Mouse (Mus musculus) stomach, embryonic 16.5 days (tissue): Measurements from ENCODE around the gene F830045P16Rik. TPM values are rescaled to one million over a fixed set of nuclear protein-coding genes. Genes with fewer than 3 reads are reported as not detected.
"Not testable (repeated sequence)": the region's sequence is repeated elsewhere in the genome, so short reads cannot be mapped to it uniquely, and the experiment has no call there.

Experiments used
- ATAC-seq: fragments of 200-750 bp; cut with Nextera tagmentation; 2 replicates; pipeline ENCODE4 v1.8.0; 2017; ENCODE audit warnings: moderate number of reproducible peaks, moderate TSS enrichment; ENCODE audit not compliant: insufficient read depth, low FRiP score
- H3K27ac ChIP-seq: fragments of 300-500 bp; sonication (generic); 2 replicates; pipeline ENCODE4 v1.5.1; 2014; ENCODE audit warnings: low read length
- H3K27me3 ChIP-seq: fragments of 300-500 bp; sonication (generic); 2 replicates; pipeline ENCODE4 v1.6.1; 2014; ENCODE audit warnings: low read length, control low read depth, mixed read lengths; ENCODE audit not compliant: control insufficient read depth, insufficient read depth
- H3K36me3 ChIP-seq: fragments of 300-500 bp; sonication (generic); 2 replicates; pipeline ENCODE4 v1.6.1; 2014; ENCODE audit warnings: low read length; ENCODE audit not compliant: control insufficient read depth, insufficient read depth
- H3K4me1 ChIP-seq: fragments of 300-500 bp; sonication (generic); 2 replicates; pipeline ENCODE4 v1.6.1; 2014; ENCODE audit warnings: low read length, control low read depth, mixed read lengths; ENCODE audit not compliant: control insufficient read depth, insufficient read depth
- H3K4me2 ChIP-seq: fragments of 300-500 bp; sonication (generic); 2 replicates; pipeline ENCODE4 v1.6.1; 2014; ENCODE audit warnings: low read depth, low read length, mixed read lengths
- H3K4me3 ChIP-seq: fragments of 300-500 bp; sonication (generic); replicated peaks from 2 replicates; pipeline ENCODE4 v1.5.1; 2014; ENCODE audit warnings: mild to moderate bottlenecking, low read length
- H3K9ac ChIP-seq: fragments of 300-500 bp; sonication (generic); 2 replicates; pipeline ENCODE4 v1.6.1; 2014; ENCODE audit warnings: low read length
- H3K9me3 ChIP-seq: fragments of 300-500 bp; sonication (generic); replicated peaks from 2 replicates; pipeline ENCODE4 v1.6.1; 2016; ENCODE audit warnings: low read length, control low read depth; ENCODE audit not compliant: control insufficient read depth
- WGBS: fragments of 180-500 bp; shearing (Covaris S2); extraction: QIAGEN DNeasy Blood & Tissue Kit; methylation state at CpG from one replicate; pipeline ENCODE4 v1.1.7; 2014; 5-methylcytosine and 5-hydroxymethylcytosine counted together
- polyA plus RNA-seq: library from polyadenylated mRNA; unstranded; fragments of >200 nt; fragmentation: Nextera tagmentation; extraction: Ambion mirVana; gene quantifications from 2 replicates; pipeline ENCODE4 v1.2.1, GENCODE M21; 2015

The F830045P16Rik gene
- polyA plus RNA-seq, 1 experiment from 2014 or later, result not detected

GRCm38 (mm10) chr2:129470839-129471238 is 65.6 kb downstream of the F830045P16Rik start:
- Histone ChIP-seq H3K9ac (no peak overlapping the region), H3K4me1 (no peaks in the 10 kb centered on the region), H3K27ac (no peak overlapping the region), H3K9me3 (no peaks in the 10 kb centered on the region), H3K36me3 (no peaks in the 10 kb centered on the region), H3K4me3 (no peak overlapping the region), H3K4me2 (no peak overlapping the region), H3K27me3 (no peaks in the 10 kb centered on the region)
- WGBS, result 65% methylated on average over 2 of the region's 2 CpGs
- ATAC-seq, result no peak

- H3K9me3 ChIP-seq, H3K4me1 ChIP-seq, H3K4me2 ChIP-seq, H3K36me3 ChIP-seq, H3K27me3 ChIP-seq, H3K9ac ChIP-seq, H3K4me3 ChIP-seq, H3K27ac ChIP-seq, ATAC-seq: not testable (repeated sequence)
- 73% methylated on average over 1 of the region's 1 CpGs for WGBS
Measured at GRCm38 (mm10) chr2:129438772-129439171, 97.6 kb downstream of the F830045P16Rik start.

- H3K36me3 ChIP-seq, result no peaks in the 10 kb centered on the region
- H3K27ac ChIP-seq, result no peak overlapping the region
- no peak for ATAC-seq
- H3K4me1 ChIP-seq, result no peaks in the 10 kb centered on the region
- H3K4me2 ChIP-seq, result no peak overlapping the region
- H3K9me3 ChIP-seq, result no peaks in the 10 kb centered on the region
- H3K9ac ChIP-seq, result no peak overlapping the region
- no peaks in the 10 kb centered on the region for H3K27me3 ChIP-seq
- 58% methylated on average over 1 of the region's 1 CpGs for WGBS
- H3K4me3 ChIP-seq, result no peak overlapping the region
Measured at GRCm38 (mm10) chr2:129435154-129435553, 101.2 kb downstream of the F830045P16Rik start.

- ATAC-seq, result no peak
- Histone ChIP-seq H3K27ac (no peak overlapping the region), H3K9me3 (no peaks in the 10 kb centered on the region), H3K36me3 (no peaks in the 10 kb centered on the region), H3K27me3 (no peaks in the 10 kb centered on the region), H3K4me2 (no peak overlapping the region), H3K4me3 (no peak overlapping the region), H3K4me1 (no peaks in the 10 kb centered on the region), H3K9ac (no peak overlapping the region)
- 69% methylated on average over 3 of the region's 3 CpGs for WGBS
Measured at GRCm38 (mm10) chr2:129423741-129424140, 112.7 kb downstream of the F830045P16Rik start.

- no peaks in the 10 kb centered on the region for H3K4me1 ChIP-seq
- no peak overlapping the region for H3K4me2 ChIP-seq
- no peaks in the 10 kb centered on the region for H3K36me3 ChIP-seq
- no peak overlapping the region for H3K4me3 ChIP-seq
- H3K9ac ChIP-seq, result no peak overlapping the region
- H3K27me3 ChIP-seq, result no peaks in the 10 kb centered on the region
- 66% methylated on average over 10 of the region's 10 CpGs for WGBS
- no peak overlapping the region for H3K27ac ChIP-seq
- no peaks in the 10 kb centered on the region for H3K9me3 ChIP-seq
- ATAC-seq, result no peak
Measured at GRCm38 (mm10) chr2:129420897-129421561, 115.4 kb downstream of the F830045P16Rik start.

GRCm38 (mm10) chr2:129419361-129419880 is 117.0 kb downstream of the F830045P16Rik start:
- H3K27ac ChIP-seq, result no peak overlapping the region
- H3K27me3 ChIP-seq, result no peaks in the 10 kb centered on the region
- no peaks in the 10 kb centered on the region for H3K9me3 ChIP-seq
- no peaks in the 10 kb centered on the region for H3K4me1 ChIP-seq
- ATAC-seq, result no peak
- no peaks in the 10 kb centered on the region for H3K36me3 ChIP-seq
- no peak overlapping the region for H3K4me3 ChIP-seq
- WGBS, result 85% methylated on average over 3 of the region's 3 CpGs
- H3K9ac ChIP-seq, result no peak overlapping the region
- no peak overlapping the region for H3K4me2 ChIP-seq

GRCm38 (mm10) chr2:129414593-129414992 is 121.8 kb downstream of the F830045P16Rik start:
- no peak for ATAC-seq
- H3K27me3 ChIP-seq, result no peaks in the 10 kb centered on the region
- no peak overlapping the region for H3K4me2 ChIP-seq
- WGBS, result 77% methylated on average over 3 of the region's 3 CpGs
- H3K27ac ChIP-seq, result no peak overlapping the region
- no peak overlapping the region for H3K4me3 ChIP-seq
- H3K9ac ChIP-seq, result no peak overlapping the region
- H3K36me3 ChIP-seq, result no peaks in the 10 kb centered on the region
- H3K4me1 ChIP-seq, result no peaks in the 10 kb centered on the region
- H3K9me3 ChIP-seq, result no peaks in the 10 kb centered on the region

GRCm38 (mm10) chr2:129413488-129413887 is 122.9 kb downstream of the F830045P16Rik start:
- Histone ChIP-seq H3K36me3 (no peaks in the 10 kb centered on the region), H3K27ac (no peak overlapping the region), H3K4me3 (no peak overlapping the region), H3K9ac (no peak overlapping the region), H3K4me1 (no peaks in the 10 kb centered on the region), H3K4me2 (no peak overlapping the region), H3K27me3 (no peaks in the 10 kb centered on the region), H3K9me3 (no peaks in the 10 kb centered on the region)
- no peak for ATAC-seq
- 53% methylated on average over 6 of the region's 6 CpGs for WGBS

GRCm38 (mm10) chr2:129411651-129412050 is 124.8 kb downstream of the F830045P16Rik start:
- no peak for ATAC-seq
- Histone ChIP-seq H3K4me3 (no peak overlapping the region), H3K4me2 (no peak overlapping the region), H3K27me3 (no peaks in the 10 kb centered on the region), H3K9me3 (no peaks in the 10 kb centered on the region), H3K27ac (no peak overlapping the region), H3K4me1 (no peaks in the 10 kb centered on the region), H3K9ac (no peak overlapping the region), H3K36me3 (no peaks in the 10 kb centered on the region)
- 69% methylated on average over 3 of the region's 3 CpGs for WGBS
